28 mouse cellular contexts compared by ENCODE assay signal in the genomic region with DNA sequence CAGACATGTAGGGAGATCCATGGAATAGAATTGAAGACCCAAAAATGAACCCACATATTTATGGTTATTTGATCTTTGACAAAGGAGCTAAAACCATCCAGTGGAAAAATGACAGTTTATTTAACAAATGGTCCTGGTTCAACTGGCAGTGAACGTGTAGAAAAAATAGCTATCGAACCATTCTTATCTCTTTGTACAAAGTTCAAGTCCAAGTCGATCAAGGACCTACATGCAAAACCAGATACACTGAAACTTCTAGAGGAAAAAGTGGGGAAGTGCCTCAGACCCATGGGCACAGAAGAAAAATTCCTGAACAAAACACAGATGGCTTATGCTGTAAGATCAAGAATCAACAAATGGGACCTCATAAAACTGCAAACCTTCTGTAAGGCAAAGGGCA.
"Had no signal": no experiment of that assay in that cellular context is flagged by ENCODE, and none has a peak within 500 bp of the region (broad histone marks: within the 10 kb centered on the region; RNA-seq: fewer than 3 reads in every experiment).

No protein-coding gene starts in this region.

- H3K27ac ChIP-seq: embryonic facial prominence, embryonic 10.5 days; embryonic facial prominence, embryonic 12.5 days; embryonic facial prominence, embryonic 13.5 days; embryonic facial prominence, embryonic 15.5 days; forebrain, embryonic 10.5 days; forebrain, embryonic 12.5 days; forebrain, embryonic 13.5 days; forebrain, embryonic 15.5 days; gastrocnemius, adult 2 months; heart, adult 2 months had no signal

- H3K9ac ChIP-seq: embryonic facial prominence, embryonic 12.5 days; embryonic facial prominence, embryonic 13.5 days; embryonic facial prominence, embryonic 15.5 days; forebrain, embryonic 12.5 days; forebrain, embryonic 13.5 days; forebrain, embryonic 15.5 days; forebrain, postnatal 0 days had no signal

- H3K9me3 ChIP-seq: embryonic facial prominence, embryonic 10.5 days; embryonic facial prominence, embryonic 12.5 days; embryonic facial prominence, embryonic 13.5 days; embryonic facial prominence, embryonic 15.5 days; forebrain, embryonic 10.5 days; forebrain, embryonic 12.5 days; forebrain, embryonic 13.5 days; forebrain, embryonic 15.5 days had no signal

- H3K4me1 ChIP-seq: embryonic facial prominence, embryonic 10.5 days; embryonic facial prominence, embryonic 12.5 days; embryonic facial prominence, embryonic 13.5 days; embryonic facial prominence, embryonic 15.5 days; forebrain, embryonic 10.5 days; forebrain, embryonic 12.5 days; forebrain, embryonic 13.5 days; forebrain, embryonic 15.5 days had no signal

- H3K4me3 ChIP-seq: embryonic facial prominence, embryonic 10.5 days; embryonic facial prominence, embryonic 12.5 days; embryonic facial prominence, embryonic 13.5 days; embryonic facial prominence, embryonic 15.5 days; erythroblast, embryonic 14.5 days; forebrain, embryonic 10.5 days; forebrain, embryonic 12.5 days; forebrain, embryonic 13.5 days; forebrain, embryonic 15.5 days; gastrocnemius, adult 2 months; heart, adult 2 months had no signal

- DNase-seq: cerebellum, adult 8-10 months; cerebellum, adult 9-10 months; cerebellum, adult 9-11 months; cerebellum, postnatal 10 days; cerebellum, postnatal 14 days; cerebellum, postnatal 25 days; cerebellum, postnatal 36 days; embryo, embryonic 11 days; forebrain, postnatal 0 days; gastrocnemius, adult 2 months; gastrocnemius, postnatal 10 days; gastrocnemius, postnatal 14 days; gastrocnemius, postnatal 25 days; gastrocnemius, postnatal 36 days; heart, adult 11 months; heart, adult 18-20 months; heart, adult 2 months had no signal

- H3K27me3 ChIP-seq: embryonic facial prominence, embryonic 12.5 days; embryonic facial prominence, embryonic 13.5 days; embryonic facial prominence, embryonic 15.5 days; forebrain, embryonic 12.5 days; forebrain, embryonic 13.5 days; forebrain, embryonic 15.5 days had no signal

- H3K4me2 ChIP-seq: embryonic facial prominence, embryonic 12.5 days; embryonic facial prominence, embryonic 13.5 days; embryonic facial prominence, embryonic 15.5 days; forebrain, embryonic 12.5 days; forebrain, embryonic 13.5 days; forebrain, embryonic 15.5 days had no signal

- H3K36me3 ChIP-seq: embryonic facial prominence, embryonic 10.5 days; embryonic facial prominence, embryonic 12.5 days; embryonic facial prominence, embryonic 13.5 days; embryonic facial prominence, embryonic 15.5 days; forebrain, embryonic 10.5 days; forebrain, embryonic 12.5 days; forebrain, embryonic 15.5 days had no signal

- ATAC-seq: forebrain, embryonic 13.5 days; forebrain, embryonic 14.5 days; forebrain, embryonic 15.5 days; forebrain, embryonic 16.5 days; forebrain, postnatal 0 days had no signal
